Mouse (Mus musculus) small intestine, adult 2 months (tissue): ENCODE measurements at regions not wholly inside any gene's neighbourhood (a gene's known extent, or its start where the extent isn't known, plus 50 kb on each side); places are given as distances from the start of the nearest gene placed in this dataset.

Experiments
- CTCF ChIP-seq: fragments of 200-500 bp; IDR thresholded peaks from 2 replicates; pipeline ENCODE4 v1.5.1; 2012; ENCODE audit warnings: low read depth, mild to moderate bottlenecking, control low read depth, inconsistent platforms, low read length, moderate library complexity, mixed read lengths; ENCODE audit not compliant: insufficient replicate concordance, insufficient read length; ENCODE audit errors: extremely low read depth
- POLR2A ChIP-seq: fragments of 200-500 bp; IDR thresholded peaks from 2 replicates; pipeline ENCODE4 v1.6.1; 2012; ENCODE audit warnings: low read depth, mild to moderate bottlenecking, control low read depth, inconsistent platforms, low read length, moderate library complexity

DNA sequence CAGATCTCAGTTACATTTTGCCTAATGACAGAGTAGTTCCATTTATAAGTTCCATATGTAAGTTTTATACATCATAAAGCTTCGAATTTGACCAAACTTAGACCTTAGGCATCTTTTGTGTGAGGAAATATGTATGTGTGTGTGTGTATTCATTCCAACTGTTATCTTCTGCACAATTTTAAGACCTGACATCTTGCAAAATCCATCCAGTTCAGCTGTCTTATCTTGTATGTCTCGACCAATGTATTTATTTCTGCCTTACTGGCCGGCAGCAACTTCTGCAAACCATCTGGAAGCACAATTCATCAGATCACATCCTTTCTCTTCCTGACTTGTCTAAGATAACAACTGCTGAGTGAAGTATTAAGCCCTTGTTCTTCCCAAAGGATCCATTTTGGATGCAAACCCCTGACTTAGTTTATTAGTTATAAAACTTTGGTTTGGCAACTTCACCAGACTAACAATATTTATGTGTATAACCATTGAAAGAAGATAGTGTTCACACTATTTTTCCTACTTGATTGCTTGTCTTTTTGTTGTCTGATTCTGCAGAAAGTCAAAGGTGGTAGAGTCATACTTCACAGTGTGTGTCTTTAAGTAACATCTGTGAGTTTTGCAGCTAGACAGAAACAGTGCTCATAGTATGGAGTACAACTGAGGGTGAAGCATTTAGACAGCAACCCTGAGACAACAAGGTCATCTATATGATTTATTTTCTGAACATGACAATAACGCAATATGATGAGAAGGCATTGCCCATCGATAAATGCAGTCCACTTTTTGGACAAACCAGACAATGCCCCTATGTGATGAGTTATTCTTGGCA lies 622.0 kb upstream of the Marcks start:
- TF ChIP-seq CTCF (no peak), POLR2A (no peak)
